Mouse (Mus musculus) embryonic facial prominence, embryonic 13.5 days (tissue): ENCODE data around the gene Efnb1. TPM values are rescaled to one million over a fixed set of nuclear protein-coding genes. Genes with fewer than 3 reads are reported as not detected.

Source experiments
- polyA plus RNA-seq: library from polyadenylated mRNA; unstranded; fragments of >200 nt; fragmentation: Nextera tagmentation; extraction: Ambion mirVana; gene quantifications from 2 replicates; pipeline ENCODE4 v1.2.1, GENCODE M21; 2015

The Efnb1 gene
- polyA plus RNA-seq, 1 experiment from 2014 or later, result 56.9 TPM

Other genes with a start within 250 kb of the Efnb1 start
- 21.1 and 21.8 TPM in 2 replicates for gene Ophn1, start 245.1 kb upstream of the Efnb1 start, polyA plus RNA-seq
- 16.6 and 18.5 TPM in 2 replicates for gene Yipf6, start 199.8 kb upstream of the Efnb1 start, polyA plus RNA-seq
- 6.2 and 6.4 TPM in 2 replicates for gene Stard8, start 132.9 kb upstream of the Efnb1 start, polyA plus RNA-seq